Mouse (Mus musculus): ENCODE results near the gene Olfr1240.

The Olfr1240 gene

GRCm38 (mm10) chr2:89442900-89443299, at the start of gene Olfr1240:
TSS of gene Olfr1240 (minus strand) at chr2:89443000.
- DNase-seq: no peak

- DNase-seq: no peak
Measured at GRCm38 (mm10) chr2:89487026-89487425, 44.2 kb upstream of the Olfr1240 start, which contains the start of gene Olfr1241. TSS of gene Olfr1241 (minus strand) at chr2:89487126.

GRCm38 (mm10) chr2:89420307-89420706, 22.5 kb downstream of the Olfr1240 start, which contains the start of gene Olfr1239:
TSS of gene Olfr1239 (minus strand) at chr2:89420407.
- DNase-seq: no peak

- no peak for DNase-seq
Measured at GRCm38 (mm10) chr2:89414557-89414956, 28.2 kb downstream of the Olfr1240 start.

GRCm38 (mm10) chr2:89409576-89409975, 33.2 kb downstream of the Olfr1240 start, which contains the start of gene Olfr1238:
TSS of gene Olfr1238 (minus strand) at chr2:89409676.
- no peak for DNase-seq

GRCm38 (mm10) chr2:89400882-89401281, 41.9 kb downstream of the Olfr1240 start:
- DNase-seq: no peak

Measured in kidney, adult 11 months (tissue).